Mouse (Mus musculus) frontal cortex, postnatal 36 days (tissue): ENCODE measurements around the gene Gpr61.

Experiments used
- DNase-seq, 2 experiments: peaks; one replicate each; pipeline ENCODE4 v3.0.0; 2022; ENCODE audit warnings: low spot score in 2 of 2

Gene Gpr61

GRCm38 (mm10) chr3:108131216-108131615 is 23.5 kb downstream of the Gpr61 start:
- no peak for DNase-seq

- DNase-seq, result no peak
Observed at GRCm38 (mm10) chr3:108129804-108130203, 24.9 kb downstream of the Gpr61 start.

- no peak for DNase-seq
Observed at GRCm38 (mm10) chr3:108129367-108129766, 25.3 kb downstream of the Gpr61 start.

GRCm38 (mm10) chr3:108128520-108128919 is 26.2 kb downstream of the Gpr61 start:
- no peak for DNase-seq

DNA sequence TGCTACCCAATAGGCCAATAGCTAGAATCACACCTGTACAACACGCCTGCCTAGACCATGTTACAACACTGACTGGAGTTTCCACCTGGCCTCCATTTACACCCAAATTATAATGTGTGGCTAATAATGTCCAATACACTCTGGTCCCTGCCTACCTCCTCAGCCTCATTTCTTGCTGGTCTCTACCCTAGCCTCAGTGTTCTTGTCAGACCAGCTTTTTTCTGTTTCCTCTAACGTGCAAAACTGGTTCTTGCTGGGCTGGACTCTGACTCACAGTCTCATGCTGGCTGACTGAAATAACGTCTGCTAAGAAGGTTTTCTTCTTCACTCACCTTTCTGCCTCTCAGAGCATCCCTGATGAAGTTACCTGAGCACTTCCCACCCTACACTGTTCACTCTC is 28.4 kb downstream of the Gpr61 start:
- no peak for DNase-seq

DNA sequence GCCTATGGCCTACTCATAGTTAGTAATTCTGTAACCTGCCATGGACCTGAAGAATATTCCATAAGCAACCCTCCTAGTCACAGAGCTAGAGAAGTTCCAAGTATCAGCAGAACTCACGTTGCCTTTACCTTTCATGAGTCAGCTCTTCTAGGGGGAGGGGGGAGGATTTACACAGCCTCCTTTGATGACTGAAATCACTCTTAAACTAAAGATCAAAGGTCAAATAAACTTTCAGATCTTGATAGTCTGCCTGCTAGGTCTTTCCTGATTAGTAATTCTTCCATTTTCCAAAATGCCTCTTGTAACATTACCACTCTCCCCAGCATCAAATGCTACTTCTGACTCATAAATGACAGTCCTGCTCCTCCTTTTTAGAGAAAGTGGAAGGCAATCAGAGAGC is 30.6 kb downstream of the Gpr61 start:
- no peak for DNase-seq

DNA sequence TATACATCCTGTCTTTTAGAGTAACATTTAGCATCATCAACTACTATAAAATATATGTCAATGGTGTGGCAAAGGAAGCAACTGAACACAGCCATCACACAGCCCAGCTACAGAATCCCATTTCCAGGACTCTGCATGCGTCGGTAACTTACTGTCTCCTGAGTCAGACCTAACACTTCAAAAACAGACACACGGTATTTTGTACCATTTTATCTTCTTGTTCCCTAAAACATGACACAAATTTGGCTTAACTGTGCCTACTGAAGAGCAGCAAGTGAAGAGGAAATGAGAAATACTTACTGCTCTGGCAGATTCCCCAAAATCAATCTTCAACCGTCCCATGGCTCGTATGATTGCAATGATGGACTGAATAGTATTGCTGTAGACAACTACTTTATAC is 31.4 kb downstream of the Gpr61 start:
- no peak for DNase-seq

GRCm38 (mm10) chr3:108121101-108121500 is 33.6 kb downstream of the Gpr61 start:
- DNase-seq, result no peak

GRCm38 (mm10) chr3:108117465-108117864 is 37.2 kb downstream of the Gpr61 start:
- no peak for DNase-seq

DNA sequence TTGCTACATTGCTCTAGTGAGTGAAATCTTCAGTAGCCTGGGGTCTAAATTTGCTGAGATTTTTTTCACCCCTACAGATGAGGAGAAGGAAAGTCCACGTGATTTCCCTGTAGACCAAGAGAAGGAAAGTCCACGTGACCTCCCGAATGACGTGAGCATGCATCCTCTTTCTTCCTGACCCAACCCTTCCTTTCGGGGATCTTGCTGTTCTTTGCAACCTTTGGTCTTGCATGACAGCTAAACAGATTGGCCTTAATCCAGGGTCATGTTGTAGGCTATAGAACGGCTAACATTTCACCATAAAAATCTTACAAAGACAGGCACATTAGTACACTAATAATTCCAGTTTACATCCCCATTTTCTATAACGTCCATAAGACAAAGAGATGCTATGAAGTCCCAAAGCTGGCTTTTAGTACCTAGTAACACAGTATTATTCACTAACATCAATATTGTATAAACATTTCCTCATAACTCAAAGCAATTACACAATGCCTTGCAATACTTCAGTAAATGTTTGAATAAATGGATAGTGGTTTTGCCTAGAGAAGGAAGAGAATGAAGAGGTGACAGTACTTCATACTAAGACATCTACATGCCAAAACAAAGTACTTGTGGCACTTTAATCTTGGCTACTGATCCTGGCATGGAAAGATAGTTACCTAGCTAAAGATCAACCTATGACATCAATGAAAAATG is 40.9 kb downstream of the Gpr61 start:
- no peak for DNase-seq

GRCm38 (mm10) chr3:108112666-108113065 is 42.0 kb downstream of the Gpr61 start:
- DNase-seq, result no peak

- no peak for DNase-seq
Observed at GRCm38 (mm10) chr3:108112246-108112645, 42.4 kb downstream of the Gpr61 start.

GRCm38 (mm10) chr3:108111320-108111719 is 43.4 kb downstream of the Gpr61 start:
- no peak for DNase-seq

- no peak for DNase-seq
Observed at GRCm38 (mm10) chr3:108105281-108105680, 49.4 kb downstream of the Gpr61 start.

DNA sequence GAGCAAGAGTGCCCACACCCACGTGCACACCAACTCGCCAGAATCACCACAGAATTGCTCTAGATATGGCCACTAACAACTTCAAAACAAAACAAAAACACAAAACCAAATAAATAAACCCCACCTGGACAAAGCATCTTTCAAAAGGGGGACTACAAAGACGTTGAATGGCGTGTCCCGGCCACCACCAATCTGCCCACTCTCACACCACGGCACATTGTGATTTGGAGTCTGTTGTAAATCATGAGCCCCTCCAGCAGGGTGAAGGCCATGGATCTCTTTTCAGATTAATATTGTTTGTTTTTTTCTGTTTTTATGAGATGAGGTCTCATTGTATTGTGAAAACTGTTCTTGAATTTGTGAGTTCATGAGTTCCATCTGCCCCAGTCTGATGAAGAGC is 52.6 kb downstream of the Gpr61 start:
- DNase-seq, result no peak

GRCm38 (mm10) chr3:108101594-108101993 is 53.1 kb downstream of the Gpr61 start:
- no peak for DNase-seq
